Mouse (Mus musculus) right cerebral cortex, adult 18-20 months (tissue): Measurements from ENCODE around the gene Gm13691.
"Not testable (repeated sequence)": the region's sequence is repeated elsewhere in the genome, so short reads cannot be mapped to it uniquely, and the experiment has no call there.

Experiments used
- DNase-seq: peaks from one replicate; pipeline ENCODE4 v3.0.0; 2022; ENCODE audit warnings: mixed read lengths

The Gm13691 gene

DNA sequence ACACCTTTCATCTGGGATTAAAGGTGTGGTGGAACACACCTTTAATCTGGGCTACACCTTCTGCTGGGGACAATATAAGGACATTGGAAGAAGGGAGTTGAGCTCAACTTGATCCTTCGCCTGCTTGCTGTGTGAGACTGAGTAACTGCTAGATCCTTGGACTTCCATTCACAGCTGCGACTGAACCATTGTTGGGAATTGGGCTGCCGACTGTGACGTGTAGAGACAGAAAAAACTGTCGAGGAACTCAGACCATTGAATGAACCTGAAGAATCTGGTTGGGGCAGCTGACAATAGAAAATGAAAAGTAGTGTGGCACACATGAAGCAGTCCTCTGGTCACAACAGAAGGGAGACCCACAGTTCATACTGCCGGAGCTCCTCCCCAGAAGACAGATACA, at the start of gene Gm13691:
Gene Gm13691, plus strand, starts transcription at position 301 of the 400 bp plus-strand sequence.
- not testable (repeated sequence) for DNase-seq

DNA sequence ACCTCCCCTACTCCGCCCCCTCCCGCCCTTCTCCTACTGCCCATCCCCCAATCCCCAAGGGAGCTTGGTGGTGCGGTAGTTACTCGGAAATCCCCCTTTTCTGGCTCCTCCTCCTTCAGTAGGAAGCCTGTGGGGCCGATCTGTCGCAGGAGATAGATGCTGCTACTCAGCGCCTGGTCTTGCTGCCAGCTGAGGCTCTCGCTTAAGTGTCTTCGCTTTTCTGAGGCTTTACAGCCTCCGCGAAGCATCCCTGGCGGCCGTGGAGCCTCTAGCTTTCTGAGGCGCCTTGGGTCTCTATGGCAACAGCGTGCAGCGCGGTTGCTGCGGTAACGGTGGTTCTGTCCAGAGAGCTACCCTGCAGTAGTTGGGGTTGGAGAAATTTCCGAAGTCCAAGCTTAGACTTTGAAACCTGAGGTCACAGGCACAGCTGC, 49.4 kb upstream of the Gm13691 start, which contains the start of gene Zswim2:
Gene Zswim2, minus strand, starts transcription at position 298 of the 431 bp plus-strand sequence.
- DNase-seq, result peak; percentile 94

DNA sequence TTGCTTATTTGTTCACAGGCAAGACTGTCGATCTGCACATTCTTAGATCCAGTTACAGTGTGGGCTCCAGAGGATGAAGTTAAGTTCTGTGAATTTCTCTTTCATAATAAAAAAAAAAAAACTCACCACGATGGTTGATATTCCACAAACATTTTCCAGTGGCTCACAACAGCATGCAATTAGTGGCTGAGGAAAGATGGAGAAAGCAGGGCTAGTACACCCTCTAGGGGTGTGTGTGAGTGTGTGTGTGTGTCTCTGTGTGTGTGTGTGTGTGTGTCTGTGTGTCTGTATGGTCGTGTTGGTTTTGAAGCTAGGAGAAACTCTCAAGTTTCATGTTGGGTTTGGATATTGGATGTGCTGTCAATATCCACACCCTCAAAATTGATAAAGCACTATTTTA, 49.0 kb upstream of the Gm13691 start:
- DNase-seq, result no peak

DNA sequence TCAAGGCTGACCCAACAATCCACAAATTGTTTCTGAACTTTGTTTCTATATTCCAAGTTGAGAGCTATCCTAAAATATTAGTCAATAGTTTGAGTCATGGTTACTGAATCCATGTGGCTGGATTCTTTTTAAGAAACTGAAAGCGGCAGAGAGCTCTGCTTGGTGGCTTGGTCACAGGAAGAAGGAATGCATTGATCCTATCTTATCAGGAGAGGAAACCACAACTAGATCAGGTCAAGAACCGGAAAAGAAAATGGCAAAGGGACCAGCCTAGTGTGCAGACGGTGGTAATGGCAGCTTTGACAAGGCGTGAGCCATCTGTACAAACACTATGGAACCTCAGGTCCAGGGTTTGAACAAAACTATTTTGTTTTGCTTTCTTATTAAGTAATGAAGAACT, 48.6 kb upstream of the Gm13691 start:
- no peak for DNase-seq

DNA sequence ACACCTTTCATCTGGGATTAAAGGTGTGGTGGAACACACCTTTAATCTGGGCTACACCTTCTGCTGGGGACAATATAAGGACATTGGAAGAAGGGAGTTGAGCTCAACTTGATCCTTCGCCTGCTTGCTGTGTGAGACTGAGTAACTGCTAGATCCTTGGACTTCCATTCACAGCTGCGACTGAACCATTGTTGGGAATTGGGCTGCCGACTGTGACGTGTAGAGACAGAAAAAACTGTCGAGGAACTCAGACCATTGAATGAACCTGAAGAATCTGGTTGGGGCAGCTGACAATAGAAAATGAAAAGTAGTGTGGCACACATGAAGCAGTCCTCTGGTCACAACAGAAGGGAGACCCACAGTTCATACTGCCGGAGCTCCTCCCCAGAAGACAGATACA, 35.0 kb upstream of the Gm13691 start, which contains the start of gene Gm13698:
Gene Gm13698, plus strand, starts transcription at position 301 of the 400 bp plus-strand sequence.
- not testable (repeated sequence) for DNase-seq

DNA sequence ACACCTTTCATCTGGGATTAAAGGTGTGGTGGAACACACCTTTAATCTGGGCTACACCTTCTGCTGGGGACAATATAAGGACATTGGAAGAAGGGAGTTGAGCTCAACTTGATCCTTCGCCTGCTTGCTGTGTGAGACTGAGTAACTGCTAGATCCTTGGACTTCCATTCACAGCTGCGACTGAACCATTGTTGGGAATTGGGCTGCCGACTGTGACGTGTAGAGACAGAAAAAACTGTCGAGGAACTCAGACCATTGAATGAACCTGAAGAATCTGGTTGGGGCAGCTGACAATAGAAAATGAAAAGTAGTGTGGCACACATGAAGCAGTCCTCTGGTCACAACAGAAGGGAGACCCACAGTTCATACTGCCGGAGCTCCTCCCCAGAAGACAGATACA, 29.1 kb upstream of the Gm13691 start, which contains the start of gene Gm13693:
Gene Gm13693, plus strand, starts transcription at position 301 of the 400 bp plus-strand sequence.
- not testable (repeated sequence) for DNase-seq

DNA sequence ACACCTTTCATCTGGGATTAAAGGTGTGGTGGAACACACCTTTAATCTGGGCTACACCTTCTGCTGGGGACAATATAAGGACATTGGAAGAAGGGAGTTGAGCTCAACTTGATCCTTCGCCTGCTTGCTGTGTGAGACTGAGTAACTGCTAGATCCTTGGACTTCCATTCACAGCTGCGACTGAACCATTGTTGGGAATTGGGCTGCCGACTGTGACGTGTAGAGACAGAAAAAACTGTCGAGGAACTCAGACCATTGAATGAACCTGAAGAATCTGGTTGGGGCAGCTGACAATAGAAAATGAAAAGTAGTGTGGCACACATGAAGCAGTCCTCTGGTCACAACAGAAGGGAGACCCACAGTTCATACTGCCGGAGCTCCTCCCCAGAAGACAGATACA, 23.3 kb upstream of the Gm13691 start, which contains the start of gene Gm13695:
Gene Gm13695, plus strand, starts transcription at position 301 of the 400 bp plus-strand sequence.
- DNase-seq, result not testable (repeated sequence)

DNA sequence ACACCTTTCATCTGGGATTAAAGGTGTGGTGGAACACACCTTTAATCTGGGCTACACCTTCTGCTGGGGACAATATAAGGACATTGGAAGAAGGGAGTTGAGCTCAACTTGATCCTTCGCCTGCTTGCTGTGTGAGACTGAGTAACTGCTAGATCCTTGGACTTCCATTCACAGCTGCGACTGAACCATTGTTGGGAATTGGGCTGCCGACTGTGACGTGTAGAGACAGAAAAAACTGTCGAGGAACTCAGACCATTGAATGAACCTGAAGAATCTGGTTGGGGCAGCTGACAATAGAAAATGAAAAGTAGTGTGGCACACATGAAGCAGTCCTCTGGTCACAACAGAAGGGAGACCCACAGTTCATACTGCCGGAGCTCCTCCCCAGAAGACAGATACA, 17.5 kb upstream of the Gm13691 start, which contains the start of gene Gm13696:
Gene Gm13696, plus strand, starts transcription at position 301 of the 400 bp plus-strand sequence.
- not testable (repeated sequence) for DNase-seq

DNA sequence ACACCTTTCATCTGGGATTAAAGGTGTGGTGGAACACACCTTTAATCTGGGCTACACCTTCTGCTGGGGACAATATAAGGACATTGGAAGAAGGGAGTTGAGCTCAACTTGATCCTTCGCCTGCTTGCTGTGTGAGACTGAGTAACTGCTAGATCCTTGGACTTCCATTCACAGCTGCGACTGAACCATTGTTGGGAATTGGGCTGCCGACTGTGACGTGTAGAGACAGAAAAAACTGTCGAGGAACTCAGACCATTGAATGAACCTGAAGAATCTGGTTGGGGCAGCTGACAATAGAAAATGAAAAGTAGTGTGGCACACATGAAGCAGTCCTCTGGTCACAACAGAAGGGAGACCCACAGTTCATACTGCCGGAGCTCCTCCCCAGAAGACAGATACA, 11.7 kb upstream of the Gm13691 start, which contains the start of gene Gm13694:
Gene Gm13694, plus strand, starts transcription at position 301 of the 400 bp plus-strand sequence.
- not testable (repeated sequence) for DNase-seq

DNA sequence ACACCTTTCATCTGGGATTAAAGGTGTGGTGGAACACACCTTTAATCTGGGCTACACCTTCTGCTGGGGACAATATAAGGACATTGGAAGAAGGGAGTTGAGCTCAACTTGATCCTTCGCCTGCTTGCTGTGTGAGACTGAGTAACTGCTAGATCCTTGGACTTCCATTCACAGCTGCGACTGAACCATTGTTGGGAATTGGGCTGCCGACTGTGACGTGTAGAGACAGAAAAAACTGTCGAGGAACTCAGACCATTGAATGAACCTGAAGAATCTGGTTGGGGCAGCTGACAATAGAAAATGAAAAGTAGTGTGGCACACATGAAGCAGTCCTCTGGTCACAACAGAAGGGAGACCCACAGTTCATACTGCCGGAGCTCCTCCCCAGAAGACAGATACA, 5.9 kb upstream of the Gm13691 start, which contains the start of gene Gm13697:
Gene Gm13697, plus strand, starts transcription at position 301 of the 400 bp plus-strand sequence.
- DNase-seq, result not testable (repeated sequence)

DNA sequence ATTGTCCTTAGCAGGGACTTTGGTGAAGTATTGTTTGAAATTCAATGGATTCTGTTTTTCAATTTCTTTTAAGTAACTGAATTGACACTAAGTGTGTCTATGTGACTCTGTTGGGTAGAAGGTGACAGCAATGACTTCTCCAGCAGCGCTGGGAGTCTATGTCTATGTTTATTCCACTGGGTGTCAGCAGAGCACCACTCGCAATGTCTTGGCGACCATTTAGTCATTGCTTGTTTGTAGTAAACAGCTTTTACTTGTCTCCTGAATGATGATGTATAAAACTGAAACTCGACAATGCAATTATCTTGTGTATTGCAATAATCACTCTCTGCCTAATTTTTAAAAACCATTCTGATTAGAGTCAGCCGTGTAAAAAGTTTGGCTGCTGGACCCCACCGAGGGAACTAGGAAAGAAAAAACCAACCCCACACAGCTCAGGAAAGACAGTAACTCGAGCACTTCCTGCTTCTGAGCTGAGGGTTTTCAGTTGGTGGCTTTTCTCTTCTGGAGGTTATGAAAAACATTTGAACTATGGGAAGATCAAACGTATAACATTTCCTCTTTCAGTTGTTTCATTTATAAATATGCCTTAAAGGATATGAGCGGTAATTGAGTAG, 3.4 kb downstream of the Gm13691 start:
- not testable (repeated sequence) for DNase-seq

DNA sequence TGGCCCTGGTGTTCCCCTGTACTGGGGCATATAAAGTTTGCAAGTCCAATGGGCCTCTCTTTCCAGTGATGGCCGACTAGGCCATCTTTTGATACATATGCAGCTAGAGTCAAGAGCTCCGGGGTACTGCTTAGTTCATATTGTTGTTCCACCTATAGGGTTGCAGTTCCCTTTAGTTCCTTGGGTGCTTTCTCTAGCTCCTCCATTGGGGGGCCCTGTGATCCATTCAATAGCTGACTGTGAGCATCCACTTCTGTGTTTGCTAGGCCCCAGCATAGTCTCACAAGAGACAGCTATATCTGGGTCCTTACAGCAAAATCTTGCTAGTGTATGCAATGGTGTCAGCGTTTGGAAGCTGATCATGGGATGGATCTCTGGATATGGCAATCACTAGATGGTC, 4.2 kb downstream of the Gm13691 start:
- not testable (repeated sequence) for DNase-seq

DNA sequence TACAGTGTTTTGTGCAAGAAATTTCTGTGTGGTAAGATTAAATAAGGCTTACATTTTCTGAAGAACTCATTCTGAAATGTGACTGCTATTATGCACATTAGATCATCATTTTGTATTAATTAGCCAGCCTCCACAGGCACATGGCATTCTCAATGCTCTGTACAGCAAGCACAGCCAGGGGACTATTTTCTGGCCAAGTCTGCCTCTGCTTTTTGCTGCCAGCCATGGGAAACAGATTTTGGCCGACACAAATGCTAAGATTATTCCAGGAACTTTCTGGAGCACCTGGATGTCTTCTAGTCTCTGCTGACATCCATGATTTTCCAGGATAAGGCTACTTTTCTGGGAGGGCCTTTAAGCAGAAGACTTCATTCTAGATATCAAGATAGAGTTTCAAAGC, 18.6 kb downstream of the Gm13691 start:
- no peak for DNase-seq

DNA sequence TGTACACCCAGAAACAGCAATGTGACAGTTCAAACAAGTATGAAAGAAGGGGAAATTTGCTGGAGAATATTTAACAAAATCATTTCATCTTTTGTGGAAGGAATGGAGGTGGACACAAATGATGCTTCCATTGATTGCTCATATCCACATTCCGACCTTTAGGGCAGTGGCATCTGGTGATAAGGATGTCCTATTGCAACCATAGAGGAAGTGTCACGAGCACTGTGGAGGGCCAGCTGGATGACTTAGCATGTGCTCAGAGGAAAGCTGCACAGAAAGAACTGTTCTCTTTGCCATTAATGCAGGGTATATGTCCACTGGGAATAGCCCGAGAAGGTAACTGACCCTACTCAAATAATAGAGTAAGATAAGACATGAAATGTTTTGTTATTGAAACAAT, 19.5 kb downstream of the Gm13691 start:
- DNase-seq, result no peak

DNA sequence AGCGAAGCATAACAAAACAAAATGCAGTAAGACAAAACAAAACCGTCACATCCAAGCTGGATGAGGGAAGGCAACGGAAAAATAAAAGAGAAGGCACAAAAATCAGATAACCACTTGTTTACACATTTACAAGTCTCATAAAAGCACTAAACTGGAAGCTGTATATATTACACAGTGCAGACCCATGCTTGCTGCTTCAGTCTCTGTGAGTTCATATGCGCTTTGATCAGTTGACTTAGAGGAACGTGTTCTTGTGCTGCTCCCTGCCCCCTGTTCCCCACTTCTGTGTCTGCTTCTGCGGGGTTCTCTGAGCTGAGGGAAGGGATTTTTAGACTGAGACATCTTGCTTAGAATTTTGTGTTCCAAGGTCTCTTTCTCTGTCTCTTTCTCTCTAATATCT, 24.2 kb downstream of the Gm13691 start:
- no peak for DNase-seq

DNA sequence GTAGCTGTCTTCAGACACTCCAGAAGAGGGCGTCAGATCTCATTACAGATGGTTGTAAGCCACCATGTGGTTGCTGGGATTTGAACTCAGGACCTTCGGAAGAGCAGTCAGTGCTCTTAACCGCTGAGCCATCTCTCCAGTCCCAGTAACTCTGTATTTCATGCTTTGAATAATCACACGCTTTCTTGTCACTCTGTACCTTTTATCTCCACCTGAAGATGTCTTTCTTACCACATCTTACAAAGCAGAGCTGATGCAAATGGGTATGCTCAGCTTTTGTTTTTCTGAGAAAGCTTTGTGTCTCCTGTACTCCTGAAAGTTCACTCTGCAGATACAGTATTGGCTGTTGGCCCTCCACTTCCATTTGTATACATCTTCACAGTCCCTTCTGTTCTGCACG, 25.9 kb downstream of the Gm13691 start:
- DNase-seq, result not testable (repeated sequence)

DNA sequence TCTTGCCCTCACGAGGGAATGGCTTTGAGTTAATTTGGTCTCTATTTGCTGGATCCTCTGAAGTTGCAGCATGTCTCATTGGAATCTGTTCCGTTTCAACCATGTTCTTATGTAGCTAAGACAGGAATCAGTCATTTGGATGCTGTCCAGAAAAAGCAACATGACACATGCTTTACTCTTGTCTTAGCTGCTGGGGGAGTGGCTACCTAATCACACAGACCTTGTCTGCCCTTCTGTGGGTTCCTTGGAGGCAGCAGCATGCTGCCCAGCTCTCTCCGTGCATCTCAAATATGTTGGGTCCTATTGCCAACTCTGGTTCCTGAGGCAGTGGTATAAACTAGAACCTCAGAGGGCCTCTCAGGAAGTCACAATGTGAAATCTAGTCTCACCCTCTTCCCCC, 28.0 kb downstream of the Gm13691 start:
- DNase-seq, result no peak

DNA sequence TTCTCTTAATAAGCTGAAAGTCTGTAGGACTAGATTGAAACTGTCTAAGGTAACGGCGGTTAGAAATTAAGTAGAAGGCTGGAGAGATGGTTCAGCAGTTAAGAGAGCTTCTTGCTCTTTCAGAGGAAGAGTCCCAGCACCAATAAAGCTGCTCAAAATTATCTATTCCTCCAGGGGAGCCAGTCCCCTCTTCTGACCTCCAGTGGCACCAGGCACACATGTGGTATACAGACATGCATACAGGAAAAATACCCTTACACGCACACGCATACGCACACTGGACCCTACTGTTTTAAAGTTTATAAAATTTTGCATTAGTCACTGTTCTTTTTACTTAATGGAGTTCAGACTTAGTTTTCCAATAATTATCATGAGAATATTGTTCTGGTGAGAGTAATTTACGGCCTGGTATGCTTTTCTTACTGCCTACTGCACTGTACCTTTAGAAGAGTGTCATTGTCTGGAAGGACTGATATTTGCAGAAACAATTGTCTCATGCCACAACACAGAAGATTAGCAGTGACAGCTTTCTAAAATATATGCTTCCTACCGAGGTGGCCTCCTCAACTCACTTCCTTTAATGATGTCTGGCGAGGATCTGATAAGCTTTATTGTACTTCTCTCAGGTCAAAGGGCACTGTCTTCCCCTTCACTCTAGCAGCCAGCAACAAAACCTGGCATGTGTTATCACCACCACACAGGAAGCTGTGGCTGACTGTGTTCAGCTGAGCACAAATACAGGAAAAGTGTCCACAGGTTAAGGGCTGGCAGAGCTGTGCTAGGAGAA, 29.4 kb downstream of the Gm13691 start:
- DNase-seq, result no peak

DNA sequence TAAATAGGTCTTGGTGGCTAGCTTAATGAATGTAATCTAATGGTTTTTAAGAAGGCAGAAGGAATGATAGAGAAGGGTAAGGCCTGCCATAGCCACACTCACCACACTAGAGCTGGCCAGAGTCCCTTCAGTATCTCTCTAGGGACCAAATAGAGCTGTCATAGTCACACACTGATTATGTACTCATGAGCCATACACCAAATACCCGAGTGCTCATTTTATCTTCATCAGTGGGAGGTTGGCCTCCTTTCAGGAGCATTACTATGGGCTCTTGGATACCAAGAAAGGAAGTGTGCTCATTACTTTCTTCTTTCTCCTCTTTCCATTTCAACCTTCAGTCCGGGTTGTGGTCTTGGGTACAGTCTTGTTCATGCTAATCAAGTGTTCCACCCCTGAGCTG, 31.6 kb downstream of the Gm13691 start:
- no peak for DNase-seq

DNA sequence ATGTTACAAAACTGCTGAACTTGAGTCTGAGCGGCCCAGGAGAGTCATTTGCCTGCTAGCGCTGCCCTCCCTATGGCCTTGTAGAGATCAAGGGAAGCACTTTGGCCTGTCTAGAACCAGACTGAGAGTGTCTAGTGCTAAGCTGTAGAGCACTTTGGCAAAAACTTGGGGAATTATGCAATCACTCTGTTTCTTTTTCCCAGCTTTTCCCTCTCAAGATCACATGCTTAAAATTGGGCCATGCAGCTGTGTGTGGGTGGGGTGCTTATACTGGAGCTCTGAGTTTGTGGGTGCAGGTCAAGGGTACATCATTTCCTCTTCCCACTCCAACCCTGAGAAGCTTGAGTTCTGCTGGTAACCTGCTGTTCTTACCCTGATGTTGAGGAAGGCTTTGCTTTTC, 32.6 kb downstream of the Gm13691 start:
- DNase-seq, result peak; percentile 75

DNA sequence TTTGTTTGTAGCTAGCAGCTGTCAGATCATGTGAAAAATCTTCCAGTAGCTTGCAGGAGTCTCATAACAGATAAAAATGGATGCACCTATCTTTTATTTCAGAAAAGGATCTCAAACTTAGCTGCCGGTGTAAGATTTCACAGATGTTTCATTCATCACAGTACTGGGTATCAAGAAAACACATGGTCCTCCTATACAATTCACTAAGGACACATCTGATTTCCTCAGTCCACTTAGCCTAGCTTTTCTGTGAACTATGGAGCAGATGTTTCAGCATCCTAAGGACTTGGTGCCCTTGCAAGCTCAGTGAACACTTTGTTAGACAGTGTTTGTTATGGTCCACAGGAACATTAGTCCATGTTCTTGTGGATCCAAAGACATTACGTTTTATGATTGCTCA, 33.0 kb downstream of the Gm13691 start:
- DNase-seq, result no peak

DNA sequence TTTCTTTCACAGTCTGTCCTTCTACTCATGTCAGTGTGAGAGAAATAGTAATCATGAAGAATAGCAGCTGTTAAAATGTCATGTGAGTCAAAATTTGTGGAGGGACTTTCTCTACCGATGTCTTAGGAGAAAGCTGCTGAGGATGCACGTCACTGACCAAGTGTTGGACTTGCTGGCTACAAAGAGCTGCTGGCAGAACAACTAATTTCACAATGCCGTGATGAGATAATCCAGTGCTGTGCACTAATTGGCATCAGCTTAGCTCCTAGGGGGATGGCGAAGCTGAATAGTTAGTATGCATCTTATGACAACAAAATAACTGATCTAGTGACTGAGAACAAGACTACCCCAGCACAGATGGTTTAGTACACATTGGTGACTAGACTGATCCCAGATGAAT, 34.9 kb downstream of the Gm13691 start:
- DNase-seq, result no peak

DNA sequence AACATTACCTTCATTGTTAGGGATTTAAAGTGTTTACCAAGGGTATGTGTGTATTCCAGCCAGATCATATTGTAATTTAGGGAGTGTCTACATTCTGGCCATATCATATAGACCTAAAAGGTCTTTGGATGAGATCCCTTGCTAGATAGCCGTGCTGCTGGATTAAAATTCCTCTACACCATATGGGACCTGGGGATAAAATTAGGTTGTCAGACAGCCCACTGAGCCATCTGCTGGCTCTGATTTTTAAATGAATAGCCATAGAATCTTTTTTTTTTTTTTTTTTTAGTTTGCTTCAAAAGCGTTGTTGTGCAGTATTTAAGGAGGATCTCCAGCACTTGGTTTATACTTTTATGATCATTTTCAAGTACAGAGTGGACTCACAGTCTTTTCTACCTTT, 42.2 kb downstream of the Gm13691 start:
- peak; percentile 22 for DNase-seq

DNA sequence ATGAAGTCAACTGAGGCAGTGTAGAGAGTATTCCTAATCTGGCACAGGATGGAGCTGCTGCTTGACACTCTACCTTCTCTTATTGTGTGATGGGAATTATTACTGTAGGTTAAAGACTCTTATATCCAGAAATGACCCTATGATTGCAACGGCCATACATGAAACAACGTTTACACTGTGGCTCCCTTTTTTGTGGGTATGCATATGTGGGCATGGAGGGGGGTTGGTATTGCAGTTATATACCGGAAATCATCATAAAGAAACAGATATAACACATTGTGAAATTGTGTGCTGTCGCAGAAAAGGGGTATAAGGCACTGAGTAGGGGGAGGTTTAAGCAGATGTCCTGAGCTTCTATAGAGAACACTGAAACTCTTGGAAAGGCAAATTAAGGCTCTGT, 45.6 kb downstream of the Gm13691 start:
- no peak for DNase-seq
